Mouse (Mus musculus) splenic B cell, adult 2 months (primary cell): ENCODE results near the gene Klk1b11.
"Not testable (repeated sequence)": the region's sequence is repeated elsewhere in the genome, so short reads cannot be mapped to it uniquely, and the experiment has no call there.

Experiments
- DNase-seq: peaks from one replicate; pipeline ENCODE4 v3.0.0-alpha.2; 2011; ENCODE audit warnings: low read depth, low spot score
- H3K27me3 ChIP-seq: 2 replicates; pipeline ENCODE4 v1.6.1; 2012; ENCODE audit warnings: mild to moderate bottlenecking, low read length, moderate library complexity, mixed read lengths; ENCODE audit not compliant: control insufficient read depth, poor library complexity, insufficient read depth, severe bottlenecking
- H3K36me3 ChIP-seq: 2 replicates; pipeline ENCODE4 v1.6.1; 2012; ENCODE audit warnings: mild to moderate bottlenecking, low read length, moderate library complexity, mixed read lengths; ENCODE audit not compliant: control insufficient read depth, poor library complexity, insufficient read depth, severe bottlenecking

Gene Klk1b11

DNA sequence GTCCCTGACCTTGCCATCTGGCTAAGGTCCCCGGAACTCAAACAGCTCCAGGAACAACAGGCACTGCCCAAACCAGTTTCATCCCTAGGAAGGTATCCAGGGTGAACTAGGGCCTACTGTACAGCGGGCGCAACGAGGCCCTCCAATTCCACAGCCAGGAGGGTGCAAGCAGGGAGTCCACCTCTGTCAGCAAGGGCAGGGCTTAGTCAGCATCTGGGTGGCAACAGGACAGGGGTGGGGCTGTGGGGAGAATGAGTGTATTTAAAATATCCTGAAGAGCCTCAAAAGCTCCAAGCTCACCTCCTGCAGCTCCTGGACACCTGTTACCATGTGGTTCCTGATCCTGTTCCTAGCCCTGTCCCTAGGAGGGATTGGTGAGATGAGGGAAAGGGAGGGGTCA, at the start of gene Klk1b11:
Gene Klk1b11, plus strand, starts transcription at position 301 of the 400 bp plus-strand sequence.
- not testable (repeated sequence) for H3K27me3 ChIP-seq, DNase-seq, H3K36me3 ChIP-seq

GRCm38 (mm10) chr7:43950364-43950763, 45.3 kb upstream of the Klk1b11 start, which contains the start of gene Klk1b8:
TSS of gene Klk1b8 (plus strand) at chr7:43950664.
- no peak for DNase-seq
- no peaks in the 10 kb centered on the region for H3K27me3 ChIP-seq
- no peaks in the 10 kb centered on the region for H3K36me3 ChIP-seq

- no peak for DNase-seq
- Histone ChIP-seq H3K27me3 (no peaks in the 10 kb centered on the region), H3K36me3 (no peaks in the 10 kb centered on the region)
Measured at GRCm38 (mm10) chr7:43952703-43953102, 43.0 kb upstream of the Klk1b11 start.

GRCm38 (mm10) chr7:43966451-43966850, 29.2 kb upstream of the Klk1b11 start, which contains the start of gene Klk1b1:
TSS of gene Klk1b1 (plus strand) at chr7:43966751.
- no peaks in the 10 kb centered on the region for H3K36me3 ChIP-seq
- DNase-seq, result no peak
- no peaks in the 10 kb centered on the region for H3K27me3 ChIP-seq

DNA sequence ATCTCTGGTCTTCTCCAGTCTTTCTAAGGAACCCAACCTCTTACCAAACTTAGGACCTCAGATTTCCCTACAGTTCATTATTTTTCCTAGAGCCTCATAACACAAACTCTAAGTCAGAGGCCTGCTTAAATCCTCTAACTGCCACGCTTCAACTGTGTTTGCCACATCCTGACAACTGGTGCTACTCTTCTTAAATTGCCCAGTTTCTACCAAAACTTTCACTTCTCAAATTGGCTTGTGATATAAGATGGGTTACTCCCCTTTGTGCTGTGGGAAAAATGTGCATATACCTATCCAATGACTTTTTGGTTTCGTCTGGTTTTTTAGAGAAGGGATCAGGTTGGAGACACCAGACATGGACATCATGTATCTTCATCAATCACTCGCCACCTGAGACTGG, 28.6 kb upstream of the Klk1b11 start:
- no peaks in the 10 kb centered on the region for H3K27me3 ChIP-seq
- DNase-seq, result no peak
- no peaks in the 10 kb centered on the region for H3K36me3 ChIP-seq

DNA sequence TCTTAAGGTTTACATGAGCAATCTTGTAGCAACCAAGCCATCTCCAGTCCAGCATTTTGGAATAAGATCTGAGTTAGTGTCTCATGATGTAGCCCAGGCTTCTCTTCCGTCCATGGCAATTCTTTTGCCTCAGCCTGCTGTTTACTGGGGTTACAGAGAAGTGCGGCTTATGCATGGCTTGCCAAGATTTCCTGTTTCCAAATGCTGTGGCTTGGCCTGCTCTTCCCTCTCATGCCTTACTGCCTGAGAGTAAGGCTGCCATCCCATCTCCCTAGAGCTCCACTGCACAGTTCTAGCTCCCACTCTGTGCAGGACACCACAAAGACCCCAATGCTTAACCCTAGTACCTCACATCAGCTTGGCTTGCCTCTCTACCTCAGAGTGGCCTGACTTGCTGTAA, 28.1 kb upstream of the Klk1b11 start:
- DNase-seq, result no peak
- H3K36me3 ChIP-seq, result no peaks in the 10 kb centered on the region

DNA sequence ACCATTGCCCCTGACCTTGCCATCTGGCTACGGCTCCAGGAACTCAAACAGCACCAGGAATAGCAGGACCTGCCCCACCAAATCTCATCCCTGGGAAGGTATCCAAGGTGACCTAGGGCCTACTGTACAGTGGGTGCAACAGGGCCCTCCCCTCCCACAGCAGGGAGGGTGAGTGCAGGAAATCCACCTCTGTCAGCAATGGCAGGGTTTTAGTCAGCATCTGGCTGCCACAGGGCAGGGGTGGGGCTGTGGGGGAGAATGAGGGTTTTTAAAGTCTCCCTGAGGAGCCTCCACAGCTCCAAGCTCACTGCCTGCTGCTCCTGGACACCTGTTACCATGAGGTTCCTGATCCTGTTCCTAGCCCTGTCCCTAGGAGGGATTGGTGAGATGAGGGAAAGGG, 19.9 kb upstream of the Klk1b11 start, which contains the start of gene Klk1b9:
Gene Klk1b9, plus strand, starts transcription at position 301 of the 400 bp plus-strand sequence.
- H3K27me3 ChIP-seq, DNase-seq: not testable (repeated sequence)

More for the DNA sequence above, 28.1 kb upstream of the Klk1b11 start:
- no peaks in the 10 kb centered on the region for H3K27me3 ChIP-seq

DNA sequence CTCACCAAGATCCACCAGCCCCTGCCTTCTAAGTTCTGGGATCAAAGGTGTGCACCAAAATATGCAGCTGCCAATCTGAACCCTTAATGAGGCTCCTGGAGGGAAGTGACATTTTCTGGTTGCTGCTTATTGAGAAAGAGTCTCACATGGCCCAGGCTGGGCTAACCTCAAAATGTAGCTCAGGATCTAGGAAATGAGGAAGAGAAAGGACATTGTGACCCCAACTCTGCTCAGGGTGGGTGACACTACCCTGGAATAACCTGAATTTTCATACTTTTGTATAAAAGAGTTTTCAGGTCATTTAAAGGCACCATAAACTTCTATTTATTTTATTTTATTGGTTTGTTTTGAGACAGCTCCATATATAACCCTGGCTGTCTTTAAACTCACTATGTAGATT, 10.0 kb upstream of the Klk1b11 start:
- DNase-seq, result no peak
- Histone ChIP-seq H3K27me3 (no peaks in the 10 kb centered on the region), H3K36me3 (no peaks in the 10 kb centered on the region)

More for the DNA sequence above, 19.9 kb upstream of the Klk1b11 start, which contains the start of gene Klk1b9:
- not testable (repeated sequence) for H3K36me3 ChIP-seq

DNA sequence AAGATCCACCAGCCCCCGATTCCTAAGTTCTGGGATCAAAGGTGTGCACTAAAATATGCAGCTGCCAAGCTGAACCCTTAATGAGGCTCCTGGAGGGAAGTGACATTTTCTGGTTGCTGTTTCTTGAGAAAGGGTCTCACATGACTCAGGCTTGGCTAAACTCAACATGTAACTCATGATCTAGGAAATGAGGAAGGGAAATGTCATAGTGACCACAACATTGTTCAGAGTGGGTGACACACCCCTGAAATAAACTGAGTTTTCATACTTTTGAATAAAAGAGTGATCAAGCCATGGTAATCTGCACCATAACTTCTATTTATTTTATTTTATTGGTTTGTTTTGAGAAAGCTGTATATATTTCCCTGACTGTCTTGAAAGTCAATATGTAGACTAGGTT, 856 bp upstream of the Klk1b11 start:
- not testable (repeated sequence) for DNase-seq, H3K36me3 ChIP-seq

GRCm38 (mm10) chr7:44004847-44005246, 9.2 kb downstream of the Klk1b11 start:
- no peak for DNase-seq
- Histone ChIP-seq H3K36me3 (no peaks in the 10 kb centered on the region), H3K27me3 (no peaks in the 10 kb centered on the region)

More for the DNA sequence above, 856 bp upstream of the Klk1b11 start:
- H3K27me3 ChIP-seq, result not testable (repeated sequence)

- DNase-seq, H3K27me3 ChIP-seq, H3K36me3 ChIP-seq: not testable (repeated sequence)
Measured at GRCm38 (mm10) chr7:44011868-44012267, 16.2 kb downstream of the Klk1b11 start, which contains the start of gene Klk1b26. TSS of gene Klk1b26 (plus strand) at chr7:44012168.

DNA sequence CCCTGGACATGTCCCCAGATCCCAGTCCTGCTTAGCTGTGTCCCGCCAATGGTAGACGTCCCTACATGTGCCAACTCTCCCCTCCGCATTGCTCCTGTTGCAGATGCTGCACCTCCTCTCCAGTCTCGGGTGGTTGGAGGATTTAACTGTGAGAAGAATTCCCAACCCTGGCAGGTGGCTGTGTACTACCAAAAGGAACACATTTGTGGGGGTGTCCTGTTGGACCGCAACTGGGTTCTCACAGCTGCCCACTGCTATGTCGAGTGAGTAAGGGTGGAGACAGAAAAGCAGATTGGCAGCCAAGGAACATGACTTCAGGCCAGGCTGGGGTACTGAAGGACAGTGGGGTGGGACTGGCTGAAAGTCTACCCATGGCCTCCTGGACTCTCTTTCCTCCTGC, 19.0 kb downstream of the Klk1b11 start:
- H3K27me3 ChIP-seq, H3K36me3 ChIP-seq, DNase-seq: not testable (repeated sequence)

DNA sequence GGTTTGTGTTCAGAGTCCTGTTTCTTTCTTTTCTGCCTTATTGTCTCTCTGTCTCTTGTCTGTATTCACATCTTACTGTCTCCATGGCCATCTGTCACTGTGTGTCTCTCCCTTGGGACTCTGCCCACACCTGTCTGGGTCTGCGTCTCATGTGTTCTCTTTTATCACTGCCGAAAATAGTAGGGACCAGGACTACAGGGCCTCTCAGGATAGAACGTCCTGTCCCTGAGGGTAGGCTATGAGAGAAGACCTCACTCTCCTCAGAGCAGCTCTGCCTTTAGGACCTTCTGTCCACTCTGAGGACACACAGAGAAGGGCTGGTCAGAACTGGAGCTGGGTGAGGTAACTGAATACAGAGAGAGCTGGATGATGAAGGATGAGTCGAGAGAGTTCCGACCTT, 19.4 kb downstream of the Klk1b11 start:
- no peak for DNase-seq
- Histone ChIP-seq H3K27me3 (no peaks in the 10 kb centered on the region), H3K36me3 (no peaks in the 10 kb centered on the region)
